Mouse (Mus musculus): ENCODE data around the gene Vat1l.

Vat1l gene

DNA sequence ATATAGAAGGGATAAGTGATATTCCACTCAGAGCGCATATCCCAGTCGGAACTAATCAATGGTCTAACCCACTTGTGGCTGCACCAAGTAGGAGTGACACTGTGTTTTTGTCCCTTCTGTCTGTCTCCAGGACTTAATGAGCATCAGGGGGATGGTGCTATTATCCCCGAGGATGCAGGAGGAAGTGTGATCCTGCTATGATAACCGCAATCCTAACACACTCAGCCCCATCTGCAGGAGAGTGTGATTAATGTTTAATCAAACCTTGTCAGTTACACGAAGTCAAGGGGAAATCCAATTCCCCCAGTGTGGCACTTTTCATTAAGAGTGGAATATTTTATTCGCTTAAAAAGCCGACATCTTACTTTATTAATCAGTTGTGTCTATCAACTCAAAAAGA is 196.3 kb downstream of the Vat1l start:
- no peak for DNase-seq

DNA sequence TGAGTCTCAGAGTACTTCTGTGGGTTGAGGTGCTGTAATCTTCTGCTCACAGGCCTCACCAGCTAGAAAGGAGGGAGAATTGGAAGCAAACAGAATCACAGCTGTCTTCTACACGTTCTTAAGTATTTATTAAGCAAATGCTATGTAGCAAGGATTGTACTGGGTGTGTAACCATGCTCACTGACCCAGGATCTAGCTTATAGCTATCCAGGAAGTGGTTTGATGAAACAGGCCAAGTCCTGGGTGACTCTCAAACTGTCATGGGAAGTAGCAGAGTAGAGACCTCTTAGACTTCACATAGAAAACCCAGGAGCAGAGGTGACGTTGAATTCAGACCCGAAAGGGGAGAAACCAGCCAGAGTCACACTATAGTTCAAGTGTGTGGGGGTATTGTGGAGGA is 206.0 kb downstream of the Vat1l start:
- DNase-seq: no peak

DNA sequence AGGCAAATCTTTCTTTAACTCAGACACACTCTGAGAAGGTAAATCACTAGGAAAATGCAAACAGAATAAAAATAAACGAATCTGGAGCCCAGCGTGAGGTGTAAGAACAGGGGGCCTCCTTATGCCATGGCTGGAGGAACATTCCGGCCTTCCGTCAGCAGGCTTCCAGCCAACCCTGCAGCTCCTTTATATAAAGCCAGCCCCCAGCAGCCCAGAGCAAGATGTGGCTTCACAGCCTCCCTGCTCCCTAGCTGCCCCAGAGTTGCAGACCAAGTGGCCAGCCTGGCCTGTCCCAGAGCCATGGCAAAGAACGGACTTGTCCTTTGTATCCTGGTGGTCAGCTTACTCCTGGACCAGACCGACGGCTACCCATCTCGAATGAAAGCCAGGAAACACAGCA is 212.4 kb downstream of the Vat1l start, which contains the start of gene Clec3a:
Clec3a (plus strand) TSS at position 301 of the 400 bp plus-strand sequence.
- no peak for DNase-seq

DNA sequence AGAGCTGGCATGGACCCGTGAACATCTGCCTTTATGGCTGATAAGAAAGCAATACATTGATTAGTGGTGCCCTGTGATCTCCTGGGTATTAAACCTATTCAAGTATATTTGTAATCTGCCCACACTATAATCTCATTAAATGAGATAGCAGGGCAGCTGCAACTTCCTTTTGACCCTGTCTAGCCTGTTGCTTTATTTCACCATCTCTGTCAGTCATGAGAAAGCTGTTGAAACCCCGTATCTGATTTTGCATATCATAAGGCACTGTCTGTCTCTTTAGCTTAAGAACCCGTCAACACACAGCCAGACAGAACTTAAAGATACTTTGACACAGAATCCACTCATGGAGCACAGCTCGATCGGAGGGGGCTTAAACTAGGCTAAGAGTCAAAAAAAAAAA is 213.1 kb downstream of the Vat1l start:
- no peak for DNase-seq

DNA sequence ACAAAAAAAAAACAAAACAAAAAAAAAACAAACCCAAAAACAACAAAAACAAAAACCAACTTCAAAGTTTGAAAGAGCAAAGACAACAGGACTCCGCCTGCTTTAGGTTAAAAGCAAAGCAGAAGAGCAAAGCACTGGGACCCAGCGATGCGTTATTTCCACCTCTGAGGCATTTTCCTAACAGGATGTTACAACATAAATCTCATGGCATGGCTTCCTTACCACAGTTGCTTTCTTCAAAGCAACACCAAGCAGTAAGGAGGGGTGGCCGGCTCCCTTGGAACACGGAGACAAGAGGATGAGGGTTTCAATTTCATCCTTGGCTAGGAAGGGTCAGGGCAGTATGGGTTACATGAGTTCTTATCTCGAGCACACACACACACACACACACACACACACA is 213.5 kb downstream of the Vat1l start:
- DNase-seq: no peak

DNA sequence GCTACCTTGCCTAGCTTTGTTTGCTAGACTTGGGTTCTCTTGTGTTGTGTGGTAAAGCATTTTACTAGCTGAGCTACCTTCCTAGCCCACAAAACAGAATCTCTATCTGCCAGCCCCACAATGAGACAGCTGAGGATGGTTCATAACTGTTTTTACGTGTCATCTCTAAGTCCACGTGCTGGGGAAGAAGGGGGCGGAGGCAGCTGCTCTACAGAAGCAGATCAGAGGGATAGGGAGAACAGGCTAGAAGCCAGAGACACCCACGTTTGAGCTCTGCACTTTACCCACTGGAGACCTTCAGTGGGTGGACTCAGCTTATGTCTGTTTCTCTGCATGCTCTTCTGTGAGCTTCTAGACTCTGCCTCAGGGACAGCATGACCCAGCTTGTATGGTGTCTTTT is 216.1 kb downstream of the Vat1l start:
- DNase-seq: no peak

All from thymus, postnatal 25 days (tissue).